Mouse (Mus musculus): ENCODE results near the gene Kif1b. TPM values are rescaled to one million over a fixed set of nuclear protein-coding genes. Genes with fewer than 3 reads are reported as not detected.

Gene Kif1b
- polyA plus RNA-seq, 1 experiment from 2014 or later: 173 TPM

GRCm38 (mm10) chr4:149270541-149270940, 37.0 kb downstream of the Kif1b start:
- Histone ChIP-seq H3K36me3 (ENCODE audit: control insufficient read depth, insufficient read depth, low read length) (peaks cover 22% of the 10 kb centered on the region), H3K9ac (ENCODE audit: low read depth, low read length) (no peak overlapping the region), H3K4me3 (ENCODE audit: low read depth, low read length) (no peak overlapping the region), H3K27ac (ENCODE audit: low read depth, low read length) (no peak overlapping the region), H3K4me1 (replicated peaks; ENCODE audit: control insufficient read depth, insufficient read depth, low read length) (no peaks in the 10 kb centered on the region), H3K27me3 (ENCODE audit: control insufficient read depth, insufficient read depth, low read length) (no peaks in the 10 kb centered on the region), H3K9me3 (ENCODE audit: control insufficient read depth, low read length) (peaks cover 2% of the 10 kb centered on the region; the same call in 1 of the 2 replicates), H3K4me2 (replicated peaks; ENCODE audit: low read depth, low read length) (no peak overlapping the region)
- ATAC-seq (ENCODE audit: low FRiP score) (no peak), DNase-seq (ENCODE audit: low spot score) (no peak)
- 97% methylated on average over 6 of the region's 6 CpGs for WGBS

GRCm38 (mm10) chr4:149269026-149269425, 38.5 kb downstream of the Kif1b start:
- ATAC-seq (ENCODE audit: low FRiP score) (no peak), DNase-seq (ENCODE audit: low spot score) (no peak)
- no peaks in the 10 kb centered on the region for H3K4me1 ChIP-seq (replicated peaks; ENCODE audit: control insufficient read depth, insufficient read depth, low read length)
- peaks cover 2% of the 10 kb centered on the region; the same call in 1 of the 2 replicates for H3K9me3 ChIP-seq (ENCODE audit: control insufficient read depth, low read length)
- no peaks in the 10 kb centered on the region for H3K27me3 ChIP-seq (ENCODE audit: control insufficient read depth, insufficient read depth, low read length)
- H3K4me3 ChIP-seq (ENCODE audit: low read depth, low read length): no peak overlapping the region
- no peak overlapping the region for H3K9ac ChIP-seq (ENCODE audit: low read depth, low read length)
- WGBS: 89% methylated on average over 4 of the region's 4 CpGs
- H3K27ac ChIP-seq (ENCODE audit: low read depth, low read length): no peak overlapping the region
- no peak overlapping the region for H3K4me2 ChIP-seq (replicated peaks; ENCODE audit: low read depth, low read length)
- peaks cover 15% of the 10 kb centered on the region for H3K36me3 ChIP-seq (ENCODE audit: control insufficient read depth, insufficient read depth, low read length)

GRCm38 (mm10) chr4:149264895-149265294, 42.6 kb downstream of the Kif1b start:
- no peak overlapping the region for H3K27ac ChIP-seq (ENCODE audit: low read depth, low read length)
- H3K36me3 ChIP-seq (ENCODE audit: control insufficient read depth, insufficient read depth, low read length): 0 out of 2 replicates have a peak, but pooled peaks cover 4% of the 10 kb centered on the region
- no peaks in the 10 kb centered on the region for H3K9me3 ChIP-seq (ENCODE audit: control insufficient read depth, low read length)
- H3K4me2 ChIP-seq (replicated peaks; ENCODE audit: low read depth, low read length): no peak overlapping the region
- H3K9ac ChIP-seq (ENCODE audit: low read depth, low read length): no peak overlapping the region
- WGBS: 99% methylated on average over 2 of the region's 2 CpGs
- H3K4me3 ChIP-seq (ENCODE audit: low read depth, low read length): no peak overlapping the region
- H3K27me3 ChIP-seq (ENCODE audit: control insufficient read depth, insufficient read depth, low read length): no peaks in the 10 kb centered on the region
- no peak for DNase-seq (ENCODE audit: low spot score)
- no peaks in the 10 kb centered on the region for H3K4me1 ChIP-seq (replicated peaks; ENCODE audit: control insufficient read depth, insufficient read depth, low read length)
- no peak for ATAC-seq (ENCODE audit: low FRiP score)

- Histone ChIP-seq H3K27ac (ENCODE audit: low read depth, low read length) (no peak overlapping the region), H3K4me1 (replicated peaks; ENCODE audit: control insufficient read depth, insufficient read depth, low read length) (no peaks in the 10 kb centered on the region), H3K4me2 (replicated peaks; ENCODE audit: low read depth, low read length) (no peak overlapping the region), H3K27me3 (ENCODE audit: control insufficient read depth, insufficient read depth, low read length) (no peaks in the 10 kb centered on the region), H3K4me3 (ENCODE audit: low read depth, low read length) (no peak overlapping the region), H3K36me3 (ENCODE audit: control insufficient read depth, insufficient read depth, low read length) (no peaks in the 10 kb centered on the region), H3K9ac (ENCODE audit: low read depth, low read length) (no peak overlapping the region), H3K9me3 (ENCODE audit: control insufficient read depth, low read length) (no peaks in the 10 kb centered on the region)
- WGBS: 94% methylated on average over 9 of the region's 9 CpGs
- DNase-seq (ENCODE audit: low spot score) (no peak), ATAC-seq (ENCODE audit: low FRiP score) (no peak)
These were observed 44.3 kb downstream of the Kif1b start for GRCm38 (mm10) chr4:149263218-149263617.

- H3K9me3 ChIP-seq (ENCODE audit: control insufficient read depth, low read length): no peaks in the 10 kb centered on the region
These were observed 46.0 kb downstream of the Kif1b start for GRCm38 (mm10) chr4:149261466-149261865.

GRCm38 (mm10) chr4:149260911-149261310, 46.6 kb downstream of the Kif1b start:
- H3K4me1 ChIP-seq (replicated peaks; ENCODE audit: control insufficient read depth, insufficient read depth, low read length): peaks cover 5% of the 10 kb centered on the region
- H3K27ac ChIP-seq (ENCODE audit: low read depth, low read length): no peak overlapping the region
- WGBS: 91% methylated on average over 3 of the region's 3 CpGs
- H3K27me3 ChIP-seq (ENCODE audit: control insufficient read depth, insufficient read depth, low read length): no peaks in the 10 kb centered on the region
- 0 out of 2 replicates have a peak, but pooled peaks cover 4% of the 10 kb centered on the region for H3K36me3 ChIP-seq (ENCODE audit: control insufficient read depth, insufficient read depth, low read length)
- no peak overlapping the region for H3K4me2 ChIP-seq (replicated peaks; ENCODE audit: low read depth, low read length)
- no peak overlapping the region for H3K4me3 ChIP-seq (ENCODE audit: low read depth, low read length)
- no peak overlapping the region for H3K9ac ChIP-seq (ENCODE audit: low read depth, low read length)
- ATAC-seq (ENCODE audit: low FRiP score) (no peak), DNase-seq (ENCODE audit: low spot score) (no peak)
- no peaks in the 10 kb centered on the region for H3K9me3 ChIP-seq (ENCODE audit: control insufficient read depth, low read length)

More at GRCm38 (mm10) chr4:149261466-149261865, 46.0 kb downstream of the Kif1b start:
- H3K4me3 ChIP-seq (ENCODE audit: low read depth, low read length): no peak overlapping the region
- no peak overlapping the region for H3K27ac ChIP-seq (ENCODE audit: low read depth, low read length)
- no peak overlapping the region for H3K4me2 ChIP-seq (replicated peaks; ENCODE audit: low read depth, low read length)
- DNase-seq (ENCODE audit: low spot score) (no peak), ATAC-seq (ENCODE audit: low FRiP score) (no peak)
- no peaks in the 10 kb centered on the region for H3K27me3 ChIP-seq (ENCODE audit: control insufficient read depth, insufficient read depth, low read length)
- WGBS: 78% methylated on average over 3 of the region's 3 CpGs
- peaks cover 3% of the 10 kb centered on the region for H3K4me1 ChIP-seq (replicated peaks; ENCODE audit: control insufficient read depth, insufficient read depth, low read length)
- H3K36me3 ChIP-seq (ENCODE audit: control insufficient read depth, insufficient read depth, low read length): 0 out of 2 replicates have a peak, but pooled peaks cover 4% of the 10 kb centered on the region
- H3K9ac ChIP-seq (ENCODE audit: low read depth, low read length): no peak overlapping the region

- DNase-seq (ENCODE audit: low spot score) (no peak), ATAC-seq (ENCODE audit: low FRiP score) (no peak)
- 92% methylated on average over 9 of the region's 9 CpGs for WGBS
- H3K9ac ChIP-seq (ENCODE audit: low read depth, low read length): no peak overlapping the region
- H3K27ac ChIP-seq (ENCODE audit: low read depth, low read length): no peak overlapping the region
- H3K27me3 ChIP-seq (ENCODE audit: control insufficient read depth, insufficient read depth, low read length): no peaks in the 10 kb centered on the region
- H3K4me2 ChIP-seq (replicated peaks; ENCODE audit: low read depth, low read length): no peak overlapping the region
- peaks cover 7% of the 10 kb centered on the region for H3K4me1 ChIP-seq (replicated peaks; ENCODE audit: control insufficient read depth, insufficient read depth, low read length)
- no peaks in the 10 kb centered on the region for H3K9me3 ChIP-seq (ENCODE audit: control insufficient read depth, low read length)
- H3K4me3 ChIP-seq (ENCODE audit: low read depth, low read length): no peak overlapping the region
- 0 out of 2 replicates have a peak, but pooled peaks cover 4% of the 10 kb centered on the region for H3K36me3 ChIP-seq (ENCODE audit: control insufficient read depth, insufficient read depth, low read length)
These were observed 48.0 kb downstream of the Kif1b start for GRCm38 (mm10) chr4:149259391-149260094.

- 79% methylated on average over 3 of the region's 3 CpGs for WGBS
- H3K27me3 ChIP-seq (ENCODE audit: control insufficient read depth, insufficient read depth, low read length): no peaks in the 10 kb centered on the region
- H3K4me2 ChIP-seq (replicated peaks; ENCODE audit: low read depth, low read length): no peak overlapping the region
- H3K9ac ChIP-seq (ENCODE audit: low read depth, low read length): no peak overlapping the region
- H3K9me3 ChIP-seq (ENCODE audit: control insufficient read depth, low read length): no peaks in the 10 kb centered on the region
- no peak overlapping the region for H3K27ac ChIP-seq (ENCODE audit: low read depth, low read length)
- no peak for DNase-seq (ENCODE audit: low spot score)
- no peak for ATAC-seq (ENCODE audit: low FRiP score)
- no peak overlapping the region for H3K4me3 ChIP-seq (ENCODE audit: low read depth, low read length)
- peaks cover 7% of the 10 kb centered on the region for H3K4me1 ChIP-seq (replicated peaks; ENCODE audit: control insufficient read depth, insufficient read depth, low read length)
- H3K36me3 ChIP-seq (ENCODE audit: control insufficient read depth, insufficient read depth, low read length): 0 out of 2 replicates have a peak, but pooled peaks cover 4% of the 10 kb centered on the region
These were observed 48.6 kb downstream of the Kif1b start for GRCm38 (mm10) chr4:149258926-149259325.
